Mouse (Mus musculus) forebrain, embryonic 12.5 days (tissue): ENCODE data around the gene Mbnl2. TPM values are rescaled to one million over a fixed set of nuclear protein-coding genes. Genes with fewer than 3 reads are reported as not detected.

Experiments
- ATAC-seq: fragments of 200-750 bp; cut with Nextera tagmentation; 2 replicates; pipeline ENCODE4 v1.8.0; 2017; ENCODE audit warnings: moderate TSS enrichment; ENCODE audit not compliant: low FRiP score
- H3K27ac ChIP-seq: fragments of 300-500 bp; sonication (generic); 2 replicates; pipeline ENCODE4 v1.5.1; 2016; ENCODE audit warnings: mild to moderate bottlenecking
- H3K27me3 ChIP-seq: fragments of 300-500 bp; sonication (generic); 2 replicates; pipeline ENCODE4 v1.6.1; 2016; ENCODE audit warnings: mild to moderate bottlenecking
- H3K36me3 ChIP-seq: fragments of 300-500 bp; sonication (generic); replicated peaks from 2 replicates; pipeline ENCODE4 v1.6.1; 2016; ENCODE audit warnings: mild to moderate bottlenecking
- H3K4me1 ChIP-seq: fragments of 300-500 bp; sonication (generic); 2 replicates; pipeline ENCODE4 v1.6.1; 2016
- H3K4me2 ChIP-seq: fragments of 300-500 bp; sonication (generic); 2 replicates; pipeline ENCODE4 v1.6.1; 2016; ENCODE audit warnings: mild to moderate bottlenecking, moderate library complexity
- H3K4me3 ChIP-seq: fragments of 300-500 bp; sonication (generic); replicated peaks from 2 replicates; pipeline ENCODE4 v1.5.1; 2016; ENCODE audit warnings: mild to moderate bottlenecking
- H3K9ac ChIP-seq: fragments of 300-500 bp; sonication (generic); 2 replicates; pipeline ENCODE4 v1.6.1; 2016; ENCODE audit warnings: mild to moderate bottlenecking
- H3K9me3 ChIP-seq: fragments of 300-500 bp; sonication (generic); 2 replicates; pipeline ENCODE4 v1.6.1; 2016
- WGBS: fragments of 180-500 bp; shearing (Covaris S2); methylation state at CpG from one replicate; pipeline ENCODE4 v1.1.7; 2016; 5-methylcytosine and 5-hydroxymethylcytosine counted together
- polyA plus RNA-seq: library from polyadenylated mRNA; unstranded; fragments of >200 nt; fragmentation: Nextera tagmentation; extraction: Ambion mirVana; gene quantifications from 2 replicates; pipeline ENCODE4 v1.2.1, GENCODE M21; 2016

Gene Mbnl2
- polyA plus RNA-seq, 1 experiment from 2014 or later: 32.5 TPM

- Histone ChIP-seq H3K36me3 (no peaks in the 10 kb centered on the region), H3K4me1 (no peaks in the 10 kb centered on the region), H3K9me3 (no peaks in the 10 kb centered on the region), H3K27ac (no peak overlapping the region), H3K27me3 (no peaks in the 10 kb centered on the region), H3K4me2 (no peak overlapping the region), H3K4me3 (no peak overlapping the region), H3K9ac (no peak overlapping the region)
- WGBS: 85% methylated on average over 4 of the region's 4 CpGs
- no peak for ATAC-seq
Observed at GRCm38 (mm10) chr14:120441256-120441655, 165.8 kb downstream of the Mbnl2 start.

- no peak for ATAC-seq
- no peaks in the 10 kb centered on the region for H3K4me1 ChIP-seq
Observed at GRCm38 (mm10) chr14:120441836-120442235, 166.4 kb downstream of the Mbnl2 start.

GRCm38 (mm10) chr14:120454221-120454620, 178.8 kb downstream of the Mbnl2 start:
- Histone ChIP-seq H3K9me3 (no peaks in the 10 kb centered on the region), H3K4me2 (no peak overlapping the region), H3K9ac (no peak overlapping the region), H3K4me3 (no peak overlapping the region), H3K36me3 (no peaks in the 10 kb centered on the region), H3K27ac (no peak overlapping the region), H3K27me3 (no peaks in the 10 kb centered on the region), H3K4me1 (no peaks in the 10 kb centered on the region)
- ATAC-seq: no peak
- 91% methylated on average over 7 of the region's 7 CpGs for WGBS

More at GRCm38 (mm10) chr14:120441836-120442235, 166.4 kb downstream of the Mbnl2 start:
- H3K4me2 ChIP-seq: no peak overlapping the region
- H3K27me3 ChIP-seq: no peaks in the 10 kb centered on the region
- H3K4me3 ChIP-seq: no peak overlapping the region
- no peak overlapping the region for H3K9ac ChIP-seq
- no peaks in the 10 kb centered on the region for H3K36me3 ChIP-seq
- no peaks in the 10 kb centered on the region for H3K9me3 ChIP-seq
- H3K27ac ChIP-seq: no peak overlapping the region
- 87% methylated on average over 13 of the region's 13 CpGs for WGBS

GRCm38 (mm10) chr14:120463938-120464727, 188.7 kb downstream of the Mbnl2 start:
- no peak overlapping the region for H3K4me3 ChIP-seq
- H3K27me3 ChIP-seq: no peaks in the 10 kb centered on the region
- no peak overlapping the region for H3K4me2 ChIP-seq
- H3K9me3 ChIP-seq: no peaks in the 10 kb centered on the region
- H3K9ac ChIP-seq: no peak overlapping the region
- H3K27ac ChIP-seq: no peak overlapping the region
- WGBS: 95% methylated on average over 3 of the region's 3 CpGs
- H3K36me3 ChIP-seq: no peaks in the 10 kb centered on the region
- no peaks in the 10 kb centered on the region for H3K4me1 ChIP-seq
- ATAC-seq: no peak

GRCm38 (mm10) chr14:120466816-120467215, 191.3 kb downstream of the Mbnl2 start:
- Histone ChIP-seq H3K36me3 (no peaks in the 10 kb centered on the region), H3K4me1 (no peaks in the 10 kb centered on the region), H3K4me3 (no peak overlapping the region), H3K27me3 (no peaks in the 10 kb centered on the region), H3K4me2 (no peak overlapping the region), H3K27ac (no peak overlapping the region), H3K9me3 (no peaks in the 10 kb centered on the region), H3K9ac (no peak overlapping the region)
- WGBS: 92% methylated on average over 4 of the region's 4 CpGs
- ATAC-seq: no peak

- ATAC-seq: no peak
- no peak overlapping the region for H3K4me3 ChIP-seq
- WGBS: 93% methylated on average over 14 of the region's 14 CpGs
Observed at GRCm38 (mm10) chr14:120469126-120469790, 193.8 kb downstream of the Mbnl2 start.

GRCm38 (mm10) chr14:120476186-120476697, 200.8 kb downstream of the Mbnl2 start:
- whole genome bisulfite sequencing: 72% methylated on average over 7 of the region's 7 CpGs

More at GRCm38 (mm10) chr14:120469126-120469790, 193.8 kb downstream of the Mbnl2 start:
- H3K4me2 ChIP-seq: no peak overlapping the region
- H3K9me3 ChIP-seq: no peaks in the 10 kb centered on the region
- no peaks in the 10 kb centered on the region for H3K36me3 ChIP-seq
- H3K4me1 ChIP-seq: no peaks in the 10 kb centered on the region
- H3K27ac ChIP-seq: no peak overlapping the region
- H3K27me3 ChIP-seq: no peaks in the 10 kb centered on the region
- H3K9ac ChIP-seq: no peak overlapping the region

GRCm38 (mm10) chr14:120477288-120477981, 202.0 kb downstream of the Mbnl2 start:
- peak; percentile 95 for ATAC-seq

More at GRCm38 (mm10) chr14:120476186-120476697, 200.8 kb downstream of the Mbnl2 start:
- Histone ChIP-seq H3K4me3 (no peak overlapping the region), H3K9ac (no peak overlapping the region), H3K4me1 (peaks cover 17% of the 10 kb centered on the region), H3K36me3 (no peaks in the 10 kb centered on the region), H3K4me2 (peak overlapping the region; percentile 59), H3K27me3 (no peaks in the 10 kb centered on the region), H3K27ac (no peak overlapping the region), H3K9me3 (no peaks in the 10 kb centered on the region)
- ATAC-seq: no peak

GRCm38 (mm10) chr14:120477982-120478568, 202.6 kb downstream of the Mbnl2 start, which contains the start of gene Rap2a:
Gene Rap2a (plus strand): TSS chr14:120478444.
- H3K4me1 ChIP-seq: peaks cover 17% of the 10 kb centered on the region
- H3K36me3 ChIP-seq: peaks cover 9% of the 10 kb centered on the region; the same call in 1 of the 2 replicates
- H3K4me2 ChIP-seq: peak within 1 kb of the TSS; percentile 59
- peak within 1 kb of the TSS; percentile 96 for H3K27ac ChIP-seq
- peak within 1 kb of the TSS; percentile 91 for H3K9ac ChIP-seq
- no peaks in the 10 kb centered on the region for H3K9me3 ChIP-seq
- peak within 1 kb of the TSS; percentile 77 for H3K4me3 ChIP-seq
- under 1% methylated on average over 56 of the region's 78 CpGs for WGBS
- no peaks in the 10 kb centered on the region for H3K27me3 ChIP-seq
- peak; percentile 92 for ATAC-seq

More at GRCm38 (mm10) chr14:120477288-120477981, 202.0 kb downstream of the Mbnl2 start:
- Histone ChIP-seq H3K4me1 (peaks cover 17% of the 10 kb centered on the region), H3K9ac (peak overlapping the region; percentile 91), H3K27ac (peak overlapping the region; percentile 96), H3K9me3 (no peaks in the 10 kb centered on the region), H3K4me3 (peak overlapping the region; percentile 77), H3K27me3 (no peaks in the 10 kb centered on the region), H3K4me2 (peak overlapping the region; percentile 59), H3K36me3 (peaks cover 6% of the 10 kb centered on the region; the same call in 1 of the 2 replicates)
- under 1% methylated on average over 46 of the region's 46 CpGs for WGBS

GRCm38 (mm10) chr14:120478641-120479341, 203.3 kb downstream of the Mbnl2 start:
- peak overlapping the region; percentile 59 for H3K4me2 ChIP-seq
- H3K9ac ChIP-seq: peak overlapping the region; percentile 91
- peaks cover 9% of the 10 kb centered on the region; the same call in 1 of the 2 replicates for H3K36me3 ChIP-seq
- no peaks in the 10 kb centered on the region for H3K27me3 ChIP-seq
- ATAC-seq: no peak
- H3K4me3 ChIP-seq: peak overlapping the region; percentile 77
- peak overlapping the region; percentile 96 for H3K27ac ChIP-seq
- no peaks in the 10 kb centered on the region for H3K9me3 ChIP-seq
- WGBS: under 1% methylated on average over 53 of the region's 62 CpGs
- peaks cover 20% of the 10 kb centered on the region for H3K4me1 ChIP-seq

GRCm38 (mm10) chr14:120480341-120480900, 205.0 kb downstream of the Mbnl2 start:
- Histone ChIP-seq H3K36me3 (peaks cover 9% of the 10 kb centered on the region; the same call in 1 of the 2 replicates), H3K27me3 (no peaks in the 10 kb centered on the region), H3K4me2 (peak overlapping the region; percentile 6; the same call in 1 of the 2 replicates), H3K4me3 (no peak overlapping the region), H3K9ac (no peak overlapping the region), H3K4me1 (peaks cover 22% of the 10 kb centered on the region), H3K9me3 (no peaks in the 10 kb centered on the region), H3K27ac (no peak overlapping the region)
- 85% methylated on average over 8 of the region's 8 CpGs for WGBS
- ATAC-seq: no peak
